Mouse (Mus musculus) myocyte (in vitro differentiated cells): ENCODE measurements at regions not wholly inside any gene's neighbourhood (a gene's known extent, or its start where the extent isn't known, plus 50 kb on each side); places are given as distances from the start of the nearest gene placed in this dataset.

ENCODE experiments used
- CEBPB ChIP-seq: IDR thresholded peaks from 2 replicates; pipeline ENCODE4 v1.6.1; 2011; ENCODE audit warnings: mild to moderate bottlenecking, moderate library complexity; ENCODE audit not compliant: poor library complexity, insufficient read depth, severe bottlenecking
- E2F4 ChIP-seq: IDR thresholded peaks from one replicate; pipeline ENCODE4 v1.6.1; 2011; ENCODE audit warnings: mild to moderate bottlenecking, control low read depth, moderate library complexity; ENCODE audit not compliant: insufficient read depth
- MAX ChIP-seq: IDR thresholded peaks from one replicate; pipeline ENCODE4 v1.6.1; 2011; ENCODE audit warnings: low read depth, mild to moderate bottlenecking, control low read depth
- MYOD1 ChIP-seq, 3 experiments: IDR thresholded peaks; one replicate each; pipeline ENCODE4 v1.6.1; 2011; ENCODE audit warnings: control low read depth in 2 of 3, low read depth in 2 of 3, mild to moderate bottlenecking in 2 of 3, moderate library complexity in 1 of 3; ENCODE audit not compliant: insufficient read length in 2 of 3, control insufficient read depth in 1 of 3
- MYOG ChIP-seq, 3 experiments: IDR thresholded peaks; one replicate each; pipeline ENCODE4 v1.6.1; 2011; ENCODE audit warnings: control low read depth in 2 of 3, low read depth in 2 of 3, mild to moderate bottlenecking in 2 of 3; ENCODE audit not compliant: insufficient read length in 2 of 3, control insufficient read depth in 1 of 3, insufficient read depth in 1 of 3
- POLR2A ChIP-seq: IDR thresholded peaks from one replicate; pipeline ENCODE4 v1.6.1; 2011; ENCODE audit warnings: low read depth, mild to moderate bottlenecking, control low read depth, moderate library complexity; ENCODE audit not compliant: insufficient read length
- POLR2AphosphoS2 ChIP-seq: IDR thresholded peaks from one replicate; pipeline ENCODE4 v1.6.1; 2011; ENCODE audit warnings: low read depth, control low read depth; ENCODE audit not compliant: insufficient read length
- REST ChIP-seq: IDR thresholded peaks from one replicate; pipeline ENCODE4 v1.6.1; 2011; ENCODE audit warnings: mild to moderate bottlenecking, control low read depth, moderate library complexity; ENCODE audit not compliant: insufficient read depth, insufficient read length
- SRF ChIP-seq: IDR thresholded peaks from one replicate; pipeline ENCODE4 v1.6.1; 2011; ENCODE audit warnings: low read depth; ENCODE audit not compliant: control insufficient read depth, insufficient read length
- TCF12 ChIP-seq: IDR thresholded peaks from one replicate; pipeline ENCODE4 v1.6.1; 2011; ENCODE audit warnings: mild to moderate bottlenecking, control low read depth; ENCODE audit not compliant: poor library complexity, insufficient read depth, severe bottlenecking
- TCF3 ChIP-seq: IDR thresholded peaks from one replicate; pipeline ENCODE4 v1.6.1; 2011; ENCODE audit warnings: low read depth, control low read depth; ENCODE audit not compliant: insufficient read length
- USF1 ChIP-seq: IDR thresholded peaks from one replicate; pipeline ENCODE4 v1.6.1; 2011; ENCODE audit warnings: low read depth, mild to moderate bottlenecking, control low read depth, moderate library complexity

- TF ChIP-seq POLR2A: no peak
- TF ChIP-seq CEBPB: no peak
- no peak for TF ChIP-seq REST
- no peak for TF ChIP-seq MAX
- no peak for TF ChIP-seq SRF
- TF ChIP-seq E2F4: no peak
- no peak for TF ChIP-seq USF1
- TF ChIP-seq MYOD1 (IDR thresholded peaks at IDR 0.05; ENCODE audit: control insufficient read depth in 1 of 3, insufficient read length in 2 of 3, low read depth in 2 of 3): no peak
- no peak for TF ChIP-seq TCF12
- TF ChIP-seq TCF3: no peak
- no peak for TF ChIP-seq POLR2AphosphoS2
- TF ChIP-seq MYOG (IDR thresholded peaks at IDR 0.05; ENCODE audit: control insufficient read depth in 1 of 3, insufficient read depth in 1 of 3, insufficient read length in 2 of 3, low read depth in 2 of 3): no peak
Observed at GRCm38 (mm10) chr4:6517626-6518025, 1721.2 kb downstream of the Car8 start.
